25 mouse cellular contexts compared by ENCODE assay signal in the genomic region with DNA sequence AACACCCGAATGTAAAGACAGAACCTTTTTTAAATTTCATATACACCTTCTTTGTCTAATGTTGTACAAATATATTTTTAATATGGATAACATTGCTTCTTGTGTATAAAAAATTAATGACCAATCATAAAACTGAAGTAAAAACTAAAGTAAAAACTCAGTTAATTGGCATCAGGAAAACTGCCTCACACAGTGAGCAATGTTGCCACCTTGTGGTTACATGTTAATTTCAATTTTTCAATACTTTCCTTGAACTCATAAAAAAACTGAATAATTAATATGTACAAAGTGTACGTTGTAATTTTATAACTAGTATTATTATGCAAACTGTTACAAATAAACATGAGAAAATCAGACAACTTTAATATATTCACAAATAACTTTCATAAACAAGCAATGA. TPM values are rescaled to one million over a fixed set of nuclear protein-coding genes. Genes with fewer than 3 reads are reported as not detected.
DNase-seq lines count a peak whose midpoint lies in the region; ATAC-seq and TF ChIP-seq lines count a peak whose summit lies in the region.
"Had no signal": no experiment of that assay in that cellular context is flagged by ENCODE, and none has a peak within 500 bp of the region (broad histone marks: within the 10 kb centered on the region; RNA-seq: fewer than 3 reads in every experiment).

No protein-coding gene starts in this region.

- ATAC-seq in forebrain, embryonic 14.5 days = no peak
- ATAC-seq in megakaryocyte progenitor cell, adult 5-6 weeks (replicated peaks; ENCODE audit: poor library complexity) = 0 out of 2 replicates have a peak, but pooled peaks have one; percentile 46

- TF ChIP-seq POLR2A in MEL (IDR thresholded peaks at IDR 0.05; ENCODE audit: control insufficient read depth in 1 of 2, insufficient read depth in 1 of 2, low read depth in 1 of 2, low read length in 2 of 2, poor library complexity in 1 of 2) = no peak

- no peak overlapping the region for H3K4me2 ChIP-seq in forebrain, embryonic 14.5 days (ENCODE audit: low read length)
- H3K4me2 ChIP-seq: forebrain, embryonic 12.5 days; heart, embryonic 11.5 days; limb, embryonic 12.5 days; liver, embryonic 13.5 days had no signal

- H3K4me3 ChIP-seq in forebrain, embryonic 14.5 days (ENCODE audit: low read depth, low read length) = no peak overlapping the region
- H3K4me3 ChIP-seq in forebrain, embryonic 10.5 days = no peak overlapping the region
- no peak overlapping the region for H3K4me3 ChIP-seq in left cerebral cortex, adult 2 months
- no peak overlapping the region for H3K4me3 ChIP-seq in MEL (ENCODE audit: control insufficient read depth in 1 of 2, insufficient read depth in 1 of 2, low read depth in 2 of 2, low read length in 2 of 2)
- H3K4me3 ChIP-seq: forebrain, embryonic 12.5 days; limb, embryonic 12.5 days; liver, embryonic 13.5 days had no signal

- no peak overlapping the region for H3K27ac ChIP-seq in forebrain, embryonic 14.5 days (ENCODE audit: low read depth, low read length)
- H3K27ac ChIP-seq in forebrain, embryonic 10.5 days = no peak overlapping the region
- H3K27ac ChIP-seq in left cerebral cortex, adult 2 months = no peak overlapping the region
- no peak overlapping the region for H3K27ac ChIP-seq in MEL (ENCODE audit: control insufficient read depth, low read depth, low read length)
- H3K27ac ChIP-seq: forebrain, embryonic 12.5 days; limb, embryonic 12.5 days; liver, embryonic 13.5 days had no signal

- no peaks in the 10 kb centered on the region for H3K79me2 ChIP-seq in MEL (ENCODE audit: control insufficient read depth, insufficient read depth, low read length, poor library complexity)

- no peak for TF ChIP-seq EP300 in MEL (IDR thresholded peaks at IDR 0.05; ENCODE audit: low read depth in 1 of 2, low read length in 2 of 2)

- H3K9ac ChIP-seq in forebrain, embryonic 14.5 days (ENCODE audit: low read length) = no peak overlapping the region
- no peak overlapping the region for H3K9ac ChIP-seq in MEL (ENCODE audit: control insufficient read depth, low read depth, low read length, poor library complexity, severe bottlenecking)
- H3K9ac ChIP-seq: forebrain, embryonic 12.5 days; limb, embryonic 12.5 days; liver, embryonic 13.5 days had no signal

- H3K9me3 ChIP-seq in forebrain, embryonic 14.5 days (replicated peaks; ENCODE audit: control insufficient read depth, low read length) = no peaks in the 10 kb centered on the region
- no peaks in the 10 kb centered on the region for H3K9me3 ChIP-seq in forebrain, embryonic 10.5 days
- H3K9me3 ChIP-seq in MEL (replicated peaks; ENCODE audit: insufficient read depth, low read length) = no peaks in the 10 kb centered on the region
- H3K9me3 ChIP-seq: forebrain, embryonic 12.5 days; limb, embryonic 12.5 days; liver, embryonic 13.5 days had no signal

- H3K4me1 ChIP-seq in forebrain, embryonic 14.5 days (ENCODE audit: control insufficient read depth, insufficient read depth, low read length) = no peaks in the 10 kb centered on the region
- H3K4me1 ChIP-seq in forebrain, embryonic 10.5 days = no peaks in the 10 kb centered on the region
- H3K4me1 ChIP-seq in MEL (ENCODE audit: control insufficient read depth in 1 of 2, insufficient read depth in 2 of 2, low read length in 2 of 2) = no peaks in the 10 kb centered on the region
- H3K4me1 ChIP-seq: forebrain, embryonic 12.5 days; limb, embryonic 12.5 days; liver, embryonic 13.5 days had no signal

- TF ChIP-seq RAD21 in MEL (IDR thresholded peaks at IDR 0.05; ENCODE audit: low read depth, low read length) = peak; percentile 81

- 74% methylated on average over 2 of the region's 2 CpGs for WGBS in forebrain, embryonic 14.5 days
- 81% methylated on average over 2 of the region's 2 CpGs for WGBS in forebrain, embryonic 10.5 days

- no peaks in the 10 kb centered on the region for H3K27me3 ChIP-seq in forebrain, embryonic 14.5 days (replicated peaks; ENCODE audit: control insufficient read depth, insufficient read depth, low read length)
- no peaks in the 10 kb centered on the region for H3K27me3 ChIP-seq in forebrain, embryonic 10.5 days (ENCODE audit: poor library complexity, severe bottlenecking)
- H3K27me3 ChIP-seq in MEL (ENCODE audit: control insufficient read depth in 1 of 2, insufficient read depth in 2 of 2, low read length in 2 of 2) = no peaks in the 10 kb centered on the region
- H3K27me3 ChIP-seq: forebrain, embryonic 12.5 days; limb, embryonic 12.5 days; liver, embryonic 13.5 days had no signal

- intact Hi-C loops in left cerebral cortex, adult 2 months (cut with DNase I) = loop anchor here (5.0 kb wide), 1 partner anchor 128 kb away; no protein-coding TSS in a partner anchor

- DNase-seq in forebrain, embryonic 14.5 days (ENCODE audit: low spot score) = peak; percentile 21
- DNase-seq in forebrain, embryonic 10.5 days (ENCODE audit: extremely low spot score, low spot score) = no peak
- no peak for DNase-seq in left cerebral cortex, adult 2 months (ENCODE audit: extremely low spot score in 1 of 2, low spot score in 2 of 2)
- DNase-seq in left cerebral cortex, adult 11 months (ENCODE audit: low spot score) = no peak
- DNase-seq in MEL (ENCODE audit: low read depth, low spot score) (peak; percentile 42), MN1 (ENCODE audit: low spot score) (no peak)
- DNase-seq in thymus, postnatal 36 days = no peak
- DNase-seq: adrenal gland, adult 8-10 months; cerebellum, adult 11-12 months; cerebellum, postnatal 25 days; heart, postnatal 14 days; kidney, postnatal 10 days; liver, embryonic 13.5 days; right cerebral cortex, postnatal 25 days had no signal

- peak; percentile 57 for TF ChIP-seq CTCF in left cerebral cortex, adult 2 months (IDR thresholded peaks at IDR 0.05)
- peak in 2 of 3 experiments; percentile 13 to 69; a peak in 3 of 6 replicates for TF ChIP-seq CTCF in MEL (IDR thresholded peaks at IDR 0.05 in 2 of 3, conservative IDR thresholded peaks at IDR 0.05 in 1 of 3; ENCODE audit: control insufficient read depth in 1 of 3, insufficient read depth in 1 of 3, low read depth in 2 of 3, low read length in 3 of 3, poor library complexity in 1 of 3, severe bottlenecking in 1 of 3)

- H3K36me3 ChIP-seq in forebrain, embryonic 14.5 days (ENCODE audit: control insufficient read depth, insufficient read depth, low read length) = no peaks in the 10 kb centered on the region
- H3K36me3 ChIP-seq in forebrain, embryonic 10.5 days (replicated peaks) = no peaks in the 10 kb centered on the region
- no peaks in the 10 kb centered on the region for H3K36me3 ChIP-seq in MEL (ENCODE audit: control insufficient read depth in 1 of 2, insufficient read depth in 2 of 2, low read length in 2 of 2)
- H3K36me3 ChIP-seq: forebrain, embryonic 12.5 days; limb, embryonic 12.5 days; liver, embryonic 13.5 days had no signal

TF ChIP-seq in MEL, 35 proteins besides CTCF, POLR2A, EP300 and RAD21:
- no peak for TF ChIP-seq USF2 (IDR thresholded peaks at IDR 0.05; ENCODE audit: borderline replicate concordance in 1 of 2, insufficient read depth in 1 of 2, low read depth in 1 of 2, low read length in 2 of 2)
- TF ChIP-seq MXI1 (IDR thresholded peaks at IDR 0.05; ENCODE audit: low read depth, low read length) = no peak
- TF ChIP-seq MAFK (IDR thresholded peaks at IDR 0.05; ENCODE audit: borderline replicate concordance, low read depth, low read length) = no peak
- peak; percentile 85 for TF ChIP-seq SMC3 (IDR thresholded peaks at IDR 0.05; ENCODE audit: low read depth, low read length)
- TF ChIP-seq ZC3H11A (IDR thresholded peaks at IDR 0.05; ENCODE audit: low read depth, low read length) = peak; percentile 72
- TF ChIP-seq BHLHE40 (IDR thresholded peaks at IDR 0.05; ENCODE audit: borderline replicate concordance, low read depth, low read length) = no peak
- TF ChIP-seq UBTF (IDR thresholded peaks at IDR 0.05; ENCODE audit: borderline replicate concordance, insufficient read depth, low read depth, low read length) = no peak
- no peak for TF ChIP-seq ZMIZ1 (IDR thresholded peaks at IDR 0.05; ENCODE audit: low read depth, low read length)
- no peak for TF ChIP-seq TAL1 (IDR thresholded peaks at IDR 0.05; ENCODE audit: low read length)

RNA-seq across cellular contexts. Expression of gene Crisp1, which starts 33.6 kb away (rescaled TPM):
- not detected in 2 replicates for polyA plus RNA-seq in forebrain, embryonic 14.5 days (2014; fragmentation: Nextera tagmentation; extraction: Ambion mirVana)
- polyA plus RNA-seq in forebrain, embryonic 10.5 days (2016; fragmentation: Nextera tagmentation; extraction: Ambion mirVana) = not detected in 2 replicates
- total RNA-seq in left cerebral cortex, adult 2 months (2021) = not detected
- total RNA-seq in MEL (2012; rRNA removed) = not detected in 2 replicates
- polyA plus RNA-seq in MEL (2012; ENCODE audit: insufficient read depth in 1 of 2, insufficient read length in 2 of 2, low read depth in 1 of 2, low replicate concordance in 2 of 2, missing spikeins in 1 of 2) = not detected
- not detected in 2 replicates for total RNA-seq in megakaryocyte progenitor cell, adult 5-6 weeks (2015)
- total RNA-seq in megakaryocyte progenitor cell, adult 5-6 weeks (2017) = not detected in 2 replicates
- total RNA-seq: adrenal gland, adult 8-10 months; gastrocnemius, postnatal 4 days; heart, postnatal 14 days; megakaryocyte, adult 5-6 weeks had no signal
- polyA plus RNA-seq: forebrain, embryonic 12.5 days; heart, embryonic 11.5 days; intestine, embryonic 14.5 days; limb, embryonic 12.5 days; liver, embryonic 13.5 days; lung, embryonic 16.5 days; neural tube, embryonic 11.5 days; urinary bladder, adult 2 months had no signal

RNA-seq across cellular contexts. Expression of gene Crisp3, which starts 43.3 kb away (rescaled TPM):
- polyA plus RNA-seq in forebrain, embryonic 14.5 days (2014; fragmentation: Nextera tagmentation; extraction: Ambion mirVana) = not detected in 2 replicates
- polyA plus RNA-seq in forebrain, embryonic 10.5 days (2016; fragmentation: Nextera tagmentation; extraction: Ambion mirVana) = not detected in 2 replicates
- not detected for total RNA-seq in left cerebral cortex, adult 2 months (2021)
- not detected in 2 replicates for total RNA-seq in MEL (2012; rRNA removed)
- not detected for polyA plus RNA-seq in MEL (2012; ENCODE audit: insufficient read depth in 1 of 2, insufficient read length in 2 of 2, low read depth in 1 of 2, low replicate concordance in 2 of 2, missing spikeins in 1 of 2)
- not detected in 2 replicates for total RNA-seq in megakaryocyte progenitor cell, adult 5-6 weeks (2015)
- total RNA-seq in megakaryocyte progenitor cell, adult 5-6 weeks (2017) = not detected in 2 replicates
- total RNA-seq: adrenal gland, adult 8-10 months; ES-E14; gastrocnemius, postnatal 4 days; heart, postnatal 14 days; megakaryocyte, adult 5-6 weeks had no signal
- polyA plus RNA-seq: forebrain, embryonic 12.5 days; heart, embryonic 11.5 days; intestine, embryonic 14.5 days; limb, embryonic 12.5 days; liver, embryonic 13.5 days; lung, embryonic 16.5 days; neural tube, embryonic 11.5 days; urinary bladder, adult 2 months had no signal

Comparison
In these comparisons a context has a peak if more than half of its experiments do, and no peak if none do; other contexts are left out.
1. DNase-seq: peak in forebrain, embryonic 14.5 days (single experiment) and MEL (single experiment); none in forebrain, embryonic 10.5 days (single experiment), left cerebral cortex, adult 2 months (0 of 2), left cerebral cortex, adult 11 months (single experiment), MN1 (single experiment) and thymus, postnatal 36 days (0 of 2).